Comparison of ENCODE assay signal across 9 mouse cellular contexts in genomic region chr1:180458274-180458673, GRCm38 (mm10). TPM values are rescaled to one million over a fixed set of nuclear protein-coding genes. Genes with fewer than 3 reads are reported as not detected.
DNase-seq lines count a peak whose midpoint lies in the region; ATAC-seq and TF ChIP-seq lines count a peak whose summit lies in the region.
"Had no signal": no experiment of that assay in that cellular context is flagged by ENCODE, and none has a peak within 500 bp of the region (broad histone marks: within the 10 kb centered on the region; RNA-seq: fewer than 3 reads in every experiment).

No protein-coding gene starts in this region.

- no peaks in the 10 kb centered on the region for H3K9me3 ChIP-seq in forebrain, embryonic 16.5 days (ENCODE audit: control insufficient read depth, low read length)
- H3K9me3 ChIP-seq in forebrain, embryonic 13.5 days (replicated peaks): no peaks in the 10 kb centered on the region
- no peaks in the 10 kb centered on the region for H3K9me3 ChIP-seq in neural tube, embryonic 11.5 days (ENCODE audit: control insufficient read depth, low read length)
- no peaks in the 10 kb centered on the region for H3K9me3 ChIP-seq in stomach, postnatal 0 days (ENCODE audit: control insufficient read depth, low read length)
- H3K9me3 ChIP-seq: liver, embryonic 12.5 days had no signal

- no peak for ATAC-seq in forebrain, embryonic 16.5 days
- no peak for ATAC-seq in forebrain, embryonic 13.5 days
- no peak for ATAC-seq in neural tube, embryonic 11.5 days (ENCODE audit: insufficient read depth, low FRiP score, low TSS enrichment)
- peak; percentile 38; the same call in 1 of the 2 replicates for ATAC-seq in stomach, postnatal 0 days (ENCODE audit: low FRiP score, low TSS enrichment)
- ATAC-seq: liver, embryonic 12.5 days had no signal

- no peak overlapping the region for H3K27ac ChIP-seq in forebrain, embryonic 16.5 days (ENCODE audit: low read length)
- no peak overlapping the region for H3K27ac ChIP-seq in forebrain, embryonic 13.5 days
- H3K27ac ChIP-seq in neural tube, embryonic 11.5 days (ENCODE audit: low read depth, low read length): no peak overlapping the region
- peak overlapping the region; percentile 75 for H3K27ac ChIP-seq in stomach, postnatal 0 days (replicated peaks)
- H3K27ac ChIP-seq: liver, embryonic 12.5 days had no signal

- DNase-seq in neural tube, embryonic 11.5 days (ENCODE audit: low spot score): peak; percentile 30
- DNase-seq in neural tube, embryonic 10.5 days (ENCODE audit: extremely low spot score, low spot score): no peak
- peak; percentile 64 for DNase-seq in kidney, postnatal 10 days
- DNase-seq in stomach, postnatal 0 days (ENCODE audit: low spot score): no peak
- no peak for DNase-seq in right cerebral cortex, postnatal 14 days
- no peak for DNase-seq in spleen, postnatal 10 days (ENCODE audit: low spot score in 2 of 2)

- peaks cover 12% of the 10 kb centered on the region for H3K4me1 ChIP-seq in forebrain, embryonic 16.5 days (replicated peaks; ENCODE audit: control insufficient read depth, insufficient read depth, low read length)
- H3K4me1 ChIP-seq in forebrain, embryonic 13.5 days: peaks cover 14% of the 10 kb centered on the region
- 0 out of 2 replicates have a peak, but pooled peaks cover 5% of the 10 kb centered on the region for H3K4me1 ChIP-seq in neural tube, embryonic 11.5 days (ENCODE audit: control insufficient read depth, insufficient read depth, low read length)
- 0 out of 2 replicates have a peak, but pooled peaks cover 3% of the 10 kb centered on the region for H3K4me1 ChIP-seq in stomach, postnatal 0 days (replicated peaks; ENCODE audit: control insufficient read depth, insufficient read depth)
- H3K4me1 ChIP-seq: liver, embryonic 12.5 days had no signal

- TF ChIP-seq CTCF in stomach, postnatal 0 days (IDR thresholded peaks at IDR 0.05; ENCODE audit: low read depth): no peak

- H3K27me3 ChIP-seq in forebrain, embryonic 16.5 days (replicated peaks; ENCODE audit: control insufficient read depth, insufficient read depth, low read length): no peaks in the 10 kb centered on the region
- no peaks in the 10 kb centered on the region for H3K27me3 ChIP-seq in forebrain, embryonic 13.5 days
- no peaks in the 10 kb centered on the region for H3K27me3 ChIP-seq in neural tube, embryonic 11.5 days (ENCODE audit: control insufficient read depth, insufficient read depth, low read length)
- no peaks in the 10 kb centered on the region for H3K27me3 ChIP-seq in stomach, postnatal 0 days (ENCODE audit: control insufficient read depth, insufficient read depth, low read length)

- H3K4me3 ChIP-seq in forebrain, embryonic 16.5 days (replicated peaks; ENCODE audit: low read length): no peak overlapping the region
- no peak overlapping the region for H3K4me3 ChIP-seq in forebrain, embryonic 13.5 days
- H3K4me3 ChIP-seq in neural tube, embryonic 11.5 days (ENCODE audit: low read depth, low read length): no peak overlapping the region
- H3K4me3 ChIP-seq in stomach, postnatal 0 days (ENCODE audit: low read depth, low read length): no peak overlapping the region
- H3K4me3 ChIP-seq: liver, embryonic 12.5 days had no signal

- H3K36me3 ChIP-seq in forebrain, embryonic 16.5 days (ENCODE audit: control insufficient read depth, insufficient read depth): no peaks in the 10 kb centered on the region
- H3K36me3 ChIP-seq in forebrain, embryonic 13.5 days (ENCODE audit: poor library complexity, severe bottlenecking): no peaks in the 10 kb centered on the region
- no peaks in the 10 kb centered on the region for H3K36me3 ChIP-seq in neural tube, embryonic 11.5 days (ENCODE audit: control insufficient read depth, insufficient read depth, low read length)
- no peaks in the 10 kb centered on the region for H3K36me3 ChIP-seq in stomach, postnatal 0 days (ENCODE audit: control insufficient read depth, insufficient read depth, low read length)
- H3K36me3 ChIP-seq: liver, embryonic 12.5 days had no signal

- 48% methylated on average over 6 of the region's 6 CpGs for WGBS in forebrain, embryonic 16.5 days
- WGBS in forebrain, embryonic 13.5 days: 66% methylated on average over 6 of the region's 6 CpGs
- WGBS in neural tube, embryonic 11.5 days: 61% methylated on average over 6 of the region's 6 CpGs
- WGBS in stomach, postnatal 0 days: 41% methylated on average over 6 of the region's 6 CpGs

- H3K4me2 ChIP-seq in forebrain, embryonic 16.5 days (ENCODE audit: low read length): no peak overlapping the region
- H3K4me2 ChIP-seq in forebrain, embryonic 13.5 days: no peak overlapping the region
- no peak overlapping the region for H3K4me2 ChIP-seq in neural tube, embryonic 11.5 days (ENCODE audit: low read depth)
- no peak overlapping the region; the same call in 1 of the 2 replicates for H3K4me2 ChIP-seq in stomach, postnatal 0 days (replicated peaks; ENCODE audit: low read depth)
- H3K4me2 ChIP-seq: liver, embryonic 12.5 days had no signal

- TF ChIP-seq EP300 in stomach, postnatal 0 days (optimal IDR thresholded peaks at IDR 0.05): no peak

- H3K9ac ChIP-seq in forebrain, embryonic 16.5 days (replicated peaks; ENCODE audit: low read depth, low read length): peak overlapping the region; percentile 12; the same call in 1 of the 2 replicates
- no peak overlapping the region for H3K9ac ChIP-seq in forebrain, embryonic 13.5 days
- H3K9ac ChIP-seq in neural tube, embryonic 11.5 days (ENCODE audit: low read length): no peak overlapping the region
- peak overlapping the region; percentile 18; the same call in 1 of the 2 replicates for H3K9ac ChIP-seq in stomach, postnatal 0 days (ENCODE audit: low read length)
- H3K9ac ChIP-seq: liver, embryonic 12.5 days had no signal

RNA-seq across cellular contexts. Expression of gene Stum, which starts 25.0 kb away (rescaled TPM):
- polyA plus RNA-seq in forebrain, embryonic 16.5 days (2015; fragmentation: Nextera tagmentation; extraction: Ambion mirVana): 3.9 and 4.3 TPM in 2 replicates
- 0.67 and 1.4 TPM in 2 replicates for polyA plus RNA-seq in forebrain, embryonic 13.5 days (2015; fragmentation: Nextera tagmentation; extraction: Ambion mirVana)
- 1.1 and 2.5 TPM in 2 replicates for polyA plus RNA-seq in neural tube, embryonic 11.5 days (2014; fragmentation: Nextera tagmentation; extraction: Ambion mirVana)
- polyA plus RNA-seq in stomach, postnatal 0 days (2015; fragmentation: Nextera tagmentation; extraction: Ambion mirVana): 3.5 and 4.3 TPM in 2 replicates

Comparison
In these comparisons a context has a peak if more than half of its experiments do, and no peak if none do; other contexts are left out.
1. H3K9ac ChIP-seq: peak in forebrain, embryonic 16.5 days (single experiment) and stomach, postnatal 0 days (single experiment); none in forebrain, embryonic 13.5 days (single experiment) and neural tube, embryonic 11.5 days (single experiment).
2. DNase-seq: peak in neural tube, embryonic 11.5 days (single experiment) and kidney, postnatal 10 days (single experiment); none in neural tube, embryonic 10.5 days (single experiment), stomach, postnatal 0 days (single experiment), right cerebral cortex, postnatal 14 days (single experiment) and spleen, postnatal 10 days (0 of 2).